ENCODE assay signal across 23 mouse cellular contexts in genomic region chr17:78283271-78283992, GRCm38 (mm10).
DNase-seq lines count a peak whose midpoint lies in the region; ATAC-seq and TF ChIP-seq lines count a peak whose summit lies in the region.
"Had no signal": no experiment of that assay in that cellular context is flagged by ENCODE, and none has a peak within 500 bp of the region (broad histone marks: within the 10 kb centered on the region; RNA-seq: fewer than 3 reads in every experiment).

No protein-coding gene starts in this region.

- no peak overlapping the region for H3K9ac ChIP-seq in lung, postnatal 0 days (replicated peaks; ENCODE audit: low read depth)
- H3K9ac ChIP-seq: forebrain, embryonic 15.5 days; heart, embryonic 15.5 days; limb, embryonic 15.5 days; lung, embryonic 15.5 days; neural tube, embryonic 12.5 days had no signal

- DNase-seq in lung, adult 18-20 months = peak; percentile 51 to 63
- no peak for DNase-seq in lung, postnatal 0 days (ENCODE audit: low spot score)
- peak; percentile 46 for DNase-seq in gonadal fat pad, adult 2 months (ENCODE audit: low read depth)
- DNase-seq in kidney, adult 9 months = peak; percentile 60
- peak; percentile 51 to 63 for DNase-seq in kidney, postnatal 4 days
- no peak for DNase-seq in urinary bladder, postnatal 36 days (ENCODE audit: low spot score in 2 of 2)
- DNase-seq in left cerebral cortex, postnatal 36 days (ENCODE audit: low spot score in 2 of 2) = no peak
- DNase-seq: adrenal gland, adult 8-10 months; B cell, adult 2 months; cerebellum, adult 11-12 months; cerebellum, postnatal 25 days; heart, adult 18-20 months; right cerebral cortex, postnatal 25 days had no signal

- no peaks in the 10 kb centered on the region for H3K27me3 ChIP-seq in lung, postnatal 0 days (replicated peaks; ENCODE audit: insufficient read depth, low read length)
- H3K27me3 ChIP-seq: forebrain, embryonic 15.5 days; heart, embryonic 15.5 days; limb, embryonic 15.5 days; neural tube, embryonic 12.5 days had no signal

- TF ChIP-seq CTCF in lung, postnatal 0 days (IDR thresholded peaks at IDR 0.05) = no peak

- intact Hi-C loops in left cerebral cortex, postnatal 36 days (cut with DNase I) = no loop called here

- no peaks in the 10 kb centered on the region for H3K36me3 ChIP-seq in lung, postnatal 0 days (ENCODE audit: insufficient read depth, low read length)
- H3K36me3 ChIP-seq: forebrain, embryonic 15.5 days; heart, embryonic 15.5 days; limb, embryonic 15.5 days; lung, embryonic 15.5 days; neural tube, embryonic 12.5 days had no signal

- no peak overlapping the region for H3K4me3 ChIP-seq in lung, postnatal 0 days (ENCODE audit: low read depth, low read length)
- H3K4me3 ChIP-seq: erythroblast, embryonic 14.5 days; forebrain, embryonic 15.5 days; heart, embryonic 15.5 days; layer of hippocampus, adult 2 months; left cerebral cortex, adult 2 months; limb, embryonic 15.5 days; lung, embryonic 15.5 days; midbrain, embryonic 10.5 days; neural tube, embryonic 12.5 days had no signal

- ATAC-seq in lung, postnatal 0 days = no peak
- no peak for ATAC-seq in inflammation-experienced regulatory T-cells, adult 6 months
- ATAC-seq: forebrain, embryonic 15.5 days had no signal

- no peaks in the 10 kb centered on the region for H3K9me3 ChIP-seq in lung, postnatal 0 days (ENCODE audit: low read length)
- H3K9me3 ChIP-seq: forebrain, embryonic 15.5 days; heart, embryonic 15.5 days; limb, embryonic 15.5 days; lung, embryonic 15.5 days; midbrain, embryonic 10.5 days; neural tube, embryonic 12.5 days had no signal

- no peak overlapping the region for H3K27ac ChIP-seq in lung, postnatal 0 days (ENCODE audit: low read length)
- H3K27ac ChIP-seq: forebrain, embryonic 15.5 days; heart, embryonic 15.5 days; layer of hippocampus, adult 2 months; left cerebral cortex, adult 2 months; limb, embryonic 15.5 days; lung, embryonic 15.5 days; midbrain, embryonic 10.5 days; neural tube, embryonic 12.5 days had no signal

- no peak overlapping the region for H3K4me2 ChIP-seq in lung, postnatal 0 days (replicated peaks; ENCODE audit: low read depth, low read length)
- H3K4me2 ChIP-seq: forebrain, embryonic 15.5 days; heart, embryonic 15.5 days; limb, embryonic 15.5 days; lung, embryonic 15.5 days; neural tube, embryonic 12.5 days had no signal

- no peak for TF ChIP-seq EP300 in lung, postnatal 0 days (IDR thresholded peaks at IDR 0.05)

- 76% methylated on average over 11 of the region's 11 CpGs for WGBS in lung, postnatal 0 days

- no peaks in the 10 kb centered on the region for H3K4me1 ChIP-seq in lung, postnatal 0 days (ENCODE audit: insufficient read depth, low read depth, low read length)

Comparison
In these comparisons a context has a peak if more than half of its experiments do, and no peak if none do; other contexts are left out.
1. DNase-seq: peak in lung, adult 18-20 months (2 of 2), gonadal fat pad, adult 2 months (single experiment), kidney, adult 9 months (single experiment) and kidney, postnatal 4 days (2 of 2); none in lung, postnatal 0 days (single experiment), urinary bladder, postnatal 36 days (0 of 2) and left cerebral cortex, postnatal 36 days (0 of 2).